Mouse (Mus musculus) hindbrain, embryonic 10.5 days (tissue): ENCODE results near the gene Midn. TPM values are rescaled to one million over a fixed set of nuclear protein-coding genes. Genes with fewer than 3 reads are reported as not detected.

Experiments used
- DNase-seq: peaks from one replicate; pipeline ENCODE4 v3.0.0-alpha.2; 2017; ENCODE audit warnings: low spot score
- H3K27ac ChIP-seq: fragments of 300-500 bp; sonication (generic); 2 replicates; pipeline ENCODE4 v1.5.1; 2016; ENCODE audit warnings: mild to moderate bottlenecking, moderate library complexity
- H3K27me3 ChIP-seq: fragments of 300-500 bp; sonication (generic); 2 replicates; pipeline ENCODE4 v1.6.1; 2016; ENCODE audit warnings: mild to moderate bottlenecking; ENCODE audit not compliant: poor library complexity, insufficient read depth, severe bottlenecking
- H3K36me3 ChIP-seq: fragments of 300-500 bp; sonication (generic); 2 replicates; pipeline ENCODE4 v1.6.1; 2016; ENCODE audit warnings: mild to moderate bottlenecking, moderate library complexity
- H3K4me1 ChIP-seq: fragments of 300-500 bp; sonication (generic); replicated peaks from 2 replicates; pipeline ENCODE4 v1.6.1; 2016; ENCODE audit warnings: mild to moderate bottlenecking
- H3K4me3 ChIP-seq: fragments of 300-500 bp; sonication (generic); 2 replicates; pipeline ENCODE4 v1.5.1; 2016; ENCODE audit warnings: mild to moderate bottlenecking, moderate library complexity
- H3K9me3 ChIP-seq: fragments of 300-500 bp; sonication (generic); 2 replicates; pipeline ENCODE4 v1.6.1; 2016; ENCODE audit warnings: mild to moderate bottlenecking, moderate library complexity
- WGBS: fragments of 180-500 bp; shearing (Covaris S2); methylation state at CpG from one replicate; pipeline ENCODE4 v1.1.7; 2016; 5-methylcytosine and 5-hydroxymethylcytosine counted together
- polyA plus RNA-seq: library from polyadenylated mRNA; unstranded; fragments of >200 nt; fragmentation: Nextera tagmentation; extraction: Ambion mirVana; gene quantifications from 2 replicates; pipeline ENCODE4 v1.2.1, GENCODE M21; 2016

Gene Midn
- polyA plus RNA-seq, 1 experiment from 2014 or later = 24.6 TPM

DNA sequence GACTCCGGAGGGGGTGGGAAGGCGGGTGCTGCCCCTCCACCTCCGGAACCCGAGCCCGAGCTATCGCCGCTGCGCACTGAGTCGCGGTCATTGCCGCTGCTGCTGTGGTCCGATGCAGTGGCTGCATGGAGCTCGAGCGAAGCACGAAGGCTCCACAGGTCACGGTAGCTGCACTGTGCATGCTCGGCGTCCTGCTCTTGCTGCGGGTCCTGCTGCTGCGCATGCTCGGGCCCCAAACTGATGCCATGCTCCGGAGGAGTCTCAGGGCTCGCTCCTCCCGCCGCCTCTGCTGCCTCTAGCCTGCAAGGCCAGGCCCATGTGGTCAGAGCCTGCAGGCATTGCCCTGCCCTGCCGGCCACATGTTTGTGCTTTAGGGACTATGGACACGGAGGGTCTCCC is 16.1 kb upstream of the Midn start:
- H3K27me3 ChIP-seq = peaks cover 69% of the 10 kb centered on the region
- peak; percentile 55 for DNase-seq
- H3K36me3 ChIP-seq = peaks cover 96% of the 10 kb centered on the region
- peak overlapping the region; percentile 37 for H3K4me3 ChIP-seq
- 27% methylated on average over 27 of the region's 27 CpGs for WGBS
- no peaks in the 10 kb centered on the region for H3K9me3 ChIP-seq
- H3K27ac ChIP-seq = peak overlapping the region; percentile 67
- H3K4me1 ChIP-seq = peaks cover 35% of the 10 kb centered on the region

- H3K4me1 ChIP-seq = peaks cover 49% of the 10 kb centered on the region
- peaks cover 83% of the 10 kb centered on the region for H3K36me3 ChIP-seq
- whole genome bisulfite sequencing = 84% methylated on average over 8 of the region's 8 CpGs
- no peaks in the 10 kb centered on the region for H3K9me3 ChIP-seq
- peak overlapping the region; percentile 16 for H3K4me3 ChIP-seq
- peaks cover 83% of the 10 kb centered on the region for H3K27me3 ChIP-seq
- DNase-seq = no peak
- peak overlapping the region; percentile 16; the same call in 1 of the 2 replicates for H3K27ac ChIP-seq
These were observed 14.7 kb upstream of the Midn start for GRCm38 (mm10) chr10:80133226-80133849.

DNA sequence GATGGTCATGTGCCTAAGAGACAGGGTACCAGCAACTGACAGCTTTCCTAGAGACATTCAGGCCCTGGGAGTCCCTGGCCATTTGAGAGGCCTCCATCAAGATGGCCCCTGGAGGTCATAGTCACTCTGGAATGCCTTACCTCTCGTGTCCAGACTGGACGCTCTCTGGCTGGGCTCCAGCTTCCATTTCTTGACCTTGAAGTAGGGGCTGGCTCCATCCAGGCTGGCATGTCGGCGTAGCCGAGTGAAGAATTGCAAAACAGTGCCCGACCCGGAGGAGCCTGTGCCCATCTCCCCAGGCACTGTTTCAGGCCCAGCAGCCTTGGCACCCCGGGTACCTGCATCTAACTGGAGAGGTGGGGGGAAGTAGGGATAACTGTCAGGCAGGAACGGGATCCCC is 13.7 kb upstream of the Midn start:
- Histone ChIP-seq H3K4me3 (no peak overlapping the region), H3K9me3 (no peaks in the 10 kb centered on the region), H3K27me3 (peaks cover 86% of the 10 kb centered on the region), H3K36me3 (peaks cover 72% of the 10 kb centered on the region), H3K27ac (no peak overlapping the region), H3K4me1 (peaks cover 60% of the 10 kb centered on the region)
- WGBS = 93% methylated on average over 9 of the region's 9 CpGs
- no peak for DNase-seq

DNA sequence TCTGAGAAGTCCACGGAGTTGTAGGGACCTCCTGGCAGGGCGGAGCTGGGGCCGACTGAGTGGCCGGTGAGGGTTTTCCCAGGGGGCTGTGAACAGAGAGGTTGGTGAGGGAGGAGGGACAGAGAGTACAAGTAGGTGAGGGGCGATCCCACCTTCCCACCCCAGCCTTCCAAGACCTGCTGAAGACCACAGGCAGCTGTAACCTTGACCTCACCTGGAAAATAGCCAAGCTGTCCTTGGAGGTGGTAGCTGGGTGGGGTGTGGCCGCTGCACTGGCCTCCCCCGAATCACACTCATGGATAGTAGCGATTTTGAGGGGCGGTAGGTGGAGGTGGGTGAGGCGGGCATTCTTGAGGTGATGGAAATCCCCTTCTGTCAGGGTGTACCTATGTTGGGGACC is 12.9 kb upstream of the Midn start:
- Histone ChIP-seq H3K27me3 (peaks cover 87% of the 10 kb centered on the region), H3K4me3 (no peak overlapping the region), H3K4me1 (peaks cover 58% of the 10 kb centered on the region), H3K9me3 (no peaks in the 10 kb centered on the region), H3K27ac (no peak overlapping the region), H3K36me3 (peaks cover 64% of the 10 kb centered on the region)
- 85% methylated on average over 10 of the region's 10 CpGs for WGBS
- DNase-seq = no peak

DNA sequence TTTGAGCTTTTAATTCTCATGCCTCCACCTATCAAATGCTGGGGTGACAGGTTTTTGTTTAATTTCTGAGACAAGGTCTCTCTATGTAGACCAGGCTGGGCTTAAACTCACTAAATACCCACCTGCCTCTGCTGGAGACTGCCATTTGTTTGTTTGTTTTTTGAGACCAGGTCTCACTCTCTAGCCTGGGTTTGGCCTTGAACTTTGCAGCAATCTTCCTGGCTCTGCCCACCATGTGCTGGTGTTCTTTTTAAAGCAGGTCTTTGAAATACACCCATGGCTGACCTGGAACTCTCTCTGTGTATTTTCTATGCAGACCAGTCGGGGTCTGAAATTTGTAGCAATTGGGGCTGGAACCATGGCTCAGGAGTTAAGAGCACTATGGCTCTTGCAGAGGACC is 12.4 kb upstream of the Midn start:
- 93% methylated on average over 1 of the region's 1 CpGs for WGBS
- H3K9me3 ChIP-seq = no peaks in the 10 kb centered on the region
- no peak overlapping the region for H3K27ac ChIP-seq
- peaks cover 88% of the 10 kb centered on the region for H3K27me3 ChIP-seq
- H3K4me1 ChIP-seq = peaks cover 59% of the 10 kb centered on the region
- no peak overlapping the region for H3K4me3 ChIP-seq
- peaks cover 60% of the 10 kb centered on the region for H3K36me3 ChIP-seq
- no peak for DNase-seq

DNA sequence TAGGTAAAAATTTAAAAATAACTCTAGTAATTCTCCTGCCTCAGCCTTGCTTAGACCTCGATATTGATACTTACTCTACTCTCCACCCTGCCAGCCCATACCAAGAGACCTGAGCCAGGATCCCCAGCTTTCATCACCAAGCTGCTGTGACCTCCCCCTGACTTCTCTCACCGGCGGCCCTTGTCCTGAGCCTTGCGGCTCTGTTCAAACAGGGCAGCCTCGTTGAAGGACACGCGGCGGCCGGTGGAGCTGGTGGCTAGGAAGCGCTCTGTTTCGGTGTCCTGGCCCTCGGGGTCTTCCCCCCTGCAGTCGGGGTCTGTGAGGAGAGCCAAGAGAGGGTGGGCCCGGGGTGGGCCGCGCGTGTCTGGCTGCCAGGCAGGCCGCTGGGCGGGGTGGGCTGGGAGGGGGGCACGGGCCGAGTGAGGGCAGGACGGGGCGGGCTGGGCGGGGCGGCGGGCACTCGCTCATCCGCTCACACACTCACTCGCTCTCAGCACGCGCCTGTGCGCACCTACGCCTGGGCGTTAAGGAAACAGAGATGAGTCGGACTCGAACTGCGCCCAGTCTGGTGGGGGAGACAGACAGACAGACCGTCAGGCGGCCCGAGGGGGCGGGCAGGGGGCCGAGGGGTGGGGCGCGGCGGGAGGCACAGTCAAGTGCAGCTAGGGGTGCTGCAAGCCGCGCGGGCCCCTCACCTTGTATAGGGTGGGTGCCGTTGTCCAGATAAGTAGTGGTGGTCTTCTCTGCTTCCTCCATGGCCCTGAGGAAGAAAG is 11.7 kb upstream of the Midn start:
- peaks cover 59% of the 10 kb centered on the region for H3K4me1 ChIP-seq
- H3K9me3 ChIP-seq = no peaks in the 10 kb centered on the region
- WGBS = 13% methylated on average over 49 of the region's 49 CpGs
- H3K36me3 ChIP-seq = peaks cover 52% of the 10 kb centered on the region
- peak; percentile 19 for DNase-seq
- peak overlapping the region; percentile 84 for H3K4me3 ChIP-seq
- peaks cover 81% of the 10 kb centered on the region for H3K27me3 ChIP-seq
- peak overlapping the region; percentile 93 for H3K27ac ChIP-seq

GRCm38 (mm10) chr10:80136952-80137625 is 11.0 kb upstream of the Midn start:
- peaks cover 59% of the 10 kb centered on the region for H3K4me1 ChIP-seq
- no peaks in the 10 kb centered on the region for H3K9me3 ChIP-seq
- peaks cover 77% of the 10 kb centered on the region for H3K27me3 ChIP-seq
- H3K4me3 ChIP-seq = peak overlapping the region; percentile 84
- H3K27ac ChIP-seq = peak overlapping the region; percentile 93
- 4% methylated on average over 29 of the region's 29 CpGs for WGBS
- DNase-seq = peak; percentile 47
- H3K36me3 ChIP-seq = peaks cover 45% of the 10 kb centered on the region

DNA sequence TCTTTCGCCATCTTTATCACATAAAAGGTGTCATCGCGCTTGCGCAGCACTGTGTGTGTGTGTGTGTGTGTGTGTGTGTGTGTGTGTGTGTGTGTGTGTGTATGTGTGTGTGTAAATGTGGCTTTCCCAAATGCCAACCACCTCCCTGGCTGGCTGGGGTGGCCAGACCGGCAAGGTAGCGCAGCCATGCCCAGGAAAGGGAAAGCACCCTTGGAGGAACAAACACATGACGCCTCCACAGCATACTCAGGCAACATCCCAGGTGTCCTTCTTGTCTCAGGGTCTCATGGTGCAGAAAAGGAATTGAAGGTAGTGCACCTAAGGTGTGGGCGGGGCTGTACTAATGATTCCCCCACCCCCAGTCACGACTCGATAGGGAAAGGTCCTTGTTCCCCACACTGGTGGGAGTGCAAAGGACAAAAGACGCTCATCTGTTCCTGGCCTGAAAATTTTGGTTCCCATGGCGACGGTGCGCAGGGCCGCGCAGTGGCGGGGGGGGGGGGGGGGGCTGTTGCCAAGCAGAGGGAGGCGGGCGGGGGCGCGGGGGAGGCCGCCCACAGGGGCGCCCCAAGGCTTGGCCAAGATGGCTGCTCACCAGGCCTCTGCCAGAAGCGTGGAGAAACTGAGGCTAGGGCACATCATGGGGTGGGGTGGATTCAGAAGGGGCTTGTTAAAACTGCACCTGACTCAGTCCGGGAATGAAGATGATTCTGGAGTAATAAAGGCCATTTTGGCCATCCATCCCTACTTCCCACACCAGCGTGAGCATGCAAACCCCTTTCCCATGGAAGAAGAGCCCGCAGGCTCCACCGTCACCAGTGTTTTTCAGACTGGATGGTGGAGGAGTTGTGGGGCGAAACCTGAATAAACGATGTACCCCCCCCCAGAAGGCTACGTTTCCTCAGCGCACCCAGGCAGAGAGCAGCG is 10.2 kb upstream of the Midn start:
- H3K9me3 ChIP-seq = no peaks in the 10 kb centered on the region
- peak; percentile 60 for DNase-seq
- H3K36me3 ChIP-seq = peaks cover 37% of the 10 kb centered on the region
- 3% methylated on average over 32 of the region's 33 CpGs for WGBS
- peaks cover 69% of the 10 kb centered on the region for H3K27me3 ChIP-seq
- peak overlapping the region; percentile 93 for H3K27ac ChIP-seq
- peak overlapping the region; percentile 84 for H3K4me3 ChIP-seq
- H3K4me1 ChIP-seq = peaks cover 61% of the 10 kb centered on the region

- Histone ChIP-seq H3K27me3 (peaks cover 60% of the 10 kb centered on the region), H3K9me3 (no peaks in the 10 kb centered on the region), H3K27ac (peak within 1 kb of the TSS; percentile 93), H3K4me3 (peak within 1 kb of the TSS; percentile 84), H3K36me3 (peaks cover 34% of the 10 kb centered on the region), H3K4me1 (peaks cover 70% of the 10 kb centered on the region)
- DNase-seq = peak; percentile 60
- under 1% methylated on average over 85 of the region's 94 CpGs for WGBS
These were observed 9.3 kb upstream of the Midn start, which contains the start of gene Atp5d for GRCm38 (mm10) chr10:80138553-80139438. TSS of gene Atp5d (plus strand) at chr10:80138632.

- Histone ChIP-seq H3K36me3 (peaks cover 34% of the 10 kb centered on the region), H3K4me3 (peak overlapping the region; percentile 84), H3K27ac (peak overlapping the region; percentile 93), H3K9me3 (no peaks in the 10 kb centered on the region), H3K27me3 (peaks cover 54% of the 10 kb centered on the region), H3K4me1 (peaks cover 76% of the 10 kb centered on the region)
- DNase-seq = peak; percentile 38
- WGBS = 2% methylated on average over 10 of the region's 10 CpGs
These were observed 8.7 kb upstream of the Midn start for GRCm38 (mm10) chr10:80139439-80139775.

GRCm38 (mm10) chr10:80139975-80140665 is 8.0 kb upstream of the Midn start:
- Histone ChIP-seq H3K27ac (no peak overlapping the region), H3K27me3 (peaks cover 46% of the 10 kb centered on the region), H3K4me3 (peak overlapping the region; percentile 84; the same call in 1 of the 2 replicates), H3K9me3 (no peaks in the 10 kb centered on the region), H3K36me3 (peaks cover 34% of the 10 kb centered on the region), H3K4me1 (peaks cover 82% of the 10 kb centered on the region)
- DNase-seq = no peak
- WGBS = 78% methylated on average over 11 of the region's 11 CpGs
